Mouse (Mus musculus): Measurements from ENCODE around the gene Nsun6. TPM values are rescaled to one million over a fixed set of nuclear protein-coding genes. Genes with fewer than 3 reads are reported as not detected.

The Nsun6 gene
- 10 to 100 TPM; 15.2 to 17.6 TPM for total RNA-seq (2021)

DNA sequence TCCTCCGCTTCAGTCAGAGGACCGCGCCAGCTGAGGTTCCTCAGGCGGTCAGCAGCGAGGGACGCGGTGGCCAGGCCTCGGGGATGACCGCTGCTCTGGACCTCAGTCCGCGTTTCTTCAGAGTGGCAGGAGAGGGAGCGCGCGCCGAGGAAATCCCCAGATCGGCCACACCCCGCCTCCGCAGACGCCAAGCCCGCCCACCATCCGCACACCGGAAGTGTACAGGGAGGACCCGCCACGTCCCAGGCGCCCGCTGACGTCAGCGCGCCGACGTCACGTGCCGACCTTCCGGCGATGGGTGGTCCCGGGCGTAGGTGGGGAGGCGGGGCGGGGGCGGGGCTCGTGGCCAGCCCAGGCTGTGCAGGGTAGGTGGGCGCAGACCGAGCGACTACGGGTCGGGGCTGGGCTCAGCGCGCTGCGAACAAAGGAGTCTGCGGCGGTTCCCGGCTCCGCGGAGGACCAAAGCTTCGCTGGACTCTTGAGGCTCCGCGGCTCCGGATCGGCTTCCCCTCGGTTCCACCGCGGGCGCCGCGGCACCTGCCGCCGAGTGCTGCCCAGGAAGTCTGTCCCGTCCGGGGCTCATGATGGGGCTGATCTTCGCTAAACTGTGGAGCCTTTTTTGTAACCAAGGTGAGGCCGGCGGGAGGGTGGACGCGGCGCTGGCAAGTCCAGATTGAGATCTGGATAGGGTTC, at the start of gene Nsun6:
Gene Nsun6, minus strand, starts transcription at position 125 of the 693 bp plus-strand sequence.
- intact Hi-C loops (cut with DNase I), result no loop called here
- DNase-seq, result peak; percentile 98

GRCm38 (mm10) chr2:15104386-15104785, 49.5 kb upstream of the Nsun6 start:
- DNase-seq, result no peak
- intact Hi-C loops (cut with DNase I), result no loop called here

GRCm38 (mm10) chr2:15096514-15097090, 41.7 kb upstream of the Nsun6 start:
- intact Hi-C loops (cut with DNase I), result loop anchor here (5.0 kb wide), 1 partner anchor 1261 kb away; the partner anchor contains the start of gene Plxdc2

GRCm38 (mm10) chr2:15087308-15087707, 32.4 kb upstream of the Nsun6 start:
- no peak for DNase-seq
- intact Hi-C loops (cut with DNase I), result no loop called here

More at GRCm38 (mm10) chr2:15096514-15097090, 41.7 kb upstream of the Nsun6 start:
- DNase-seq, result no peak

- DNase-seq, result no peak
- intact Hi-C loops (cut with DNase I), result no loop called here
These were observed 28.8 kb upstream of the Nsun6 start for GRCm38 (mm10) chr2:15083702-15084101.

DNA sequence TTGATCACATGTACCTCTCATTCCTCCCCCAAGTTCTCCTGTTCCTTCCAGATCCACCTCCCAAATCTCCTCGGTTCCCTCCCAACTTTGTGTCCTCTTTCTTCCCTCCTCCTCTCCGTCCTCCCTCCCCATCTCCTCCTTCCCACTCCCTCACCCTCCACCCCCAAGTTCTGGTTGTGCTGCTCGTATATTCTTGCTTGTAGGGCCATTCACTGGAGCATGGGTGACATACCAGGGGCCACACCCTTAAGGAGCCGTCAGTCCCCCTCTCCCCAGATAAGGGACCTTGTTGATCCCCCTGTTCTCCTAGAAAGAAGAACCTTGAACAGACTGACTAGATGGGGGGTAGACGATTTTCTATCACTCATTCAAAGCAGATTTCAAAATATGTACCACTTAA, 12.2 kb upstream of the Nsun6 start:
- intact Hi-C loops (cut with DNase I), result no loop called here
- DNase-seq, result no peak

DNA sequence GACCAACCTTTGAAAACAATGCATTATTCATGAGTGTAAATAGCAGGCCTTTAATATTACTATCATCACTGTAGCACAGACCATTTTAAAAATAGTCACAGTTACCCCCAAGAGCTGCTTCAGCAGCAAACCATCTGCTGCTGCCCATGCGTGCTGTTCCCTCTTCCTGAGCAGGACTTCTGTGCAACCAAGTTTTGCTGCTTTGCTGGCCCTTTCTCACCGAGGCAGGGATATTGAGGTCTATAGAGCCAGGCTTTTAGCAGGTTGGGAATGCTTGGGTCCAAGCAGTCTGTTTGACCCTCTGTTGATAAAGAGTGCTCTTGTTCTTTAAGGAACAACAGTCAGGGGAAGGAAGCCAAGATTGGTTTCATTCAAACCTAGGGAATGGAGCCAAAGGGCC, 10.6 kb upstream of the Nsun6 start:
- intact Hi-C loops (cut with DNase I), result no loop called here
- DNase-seq, result no peak

GRCm38 (mm10) chr2:15064380-15065269, 9.8 kb upstream of the Nsun6 start:
- intact Hi-C loops (cut with DNase I), result no loop called here

GRCm38 (mm10) chr2:15063815-15064214, 8.9 kb upstream of the Nsun6 start:
- intact Hi-C loops (cut with DNase I), result no loop called here
- DNase-seq, result no peak

More at GRCm38 (mm10) chr2:15064380-15065269, 9.8 kb upstream of the Nsun6 start:
- no peak for DNase-seq

DNA sequence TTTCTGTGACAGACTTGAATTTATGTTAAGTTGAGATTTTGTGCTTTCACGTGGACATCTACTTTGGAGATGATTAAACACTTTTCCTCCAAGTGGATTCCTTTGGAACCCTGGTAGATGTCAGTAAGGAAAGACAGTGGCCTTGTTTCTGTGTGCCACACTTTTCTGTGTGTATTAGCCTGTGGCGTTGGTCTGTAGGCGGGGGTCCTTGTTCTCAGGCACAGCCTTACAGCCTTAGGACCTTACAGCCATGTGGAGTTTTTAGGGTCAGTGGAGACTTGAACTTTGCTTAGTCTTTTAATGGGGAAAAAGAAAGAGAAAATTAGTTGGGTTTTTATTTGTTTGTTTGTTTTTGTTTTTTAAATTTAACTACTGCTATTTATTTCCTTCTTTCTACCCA, 6.0 kb upstream of the Nsun6 start:
- intact Hi-C loops (cut with DNase I), result no loop called here

GRCm38 (mm10) chr2:15058227-15058626, 3.4 kb upstream of the Nsun6 start:
- DNase-seq, result no peak
- intact Hi-C loops (cut with DNase I), result no loop called here

More for the DNA sequence above, 6.0 kb upstream of the Nsun6 start:
- DNase-seq, result no peak

GRCm38 (mm10) chr2:15055741-15056151, 877 bp upstream of the Nsun6 start:
- DNase-seq, result no peak
- intact Hi-C loops (cut with DNase I), result no loop called here

GRCm38 (mm10) chr2:15054496-15054895, 373 bp downstream of the Nsun6 start:
- intact Hi-C loops (cut with DNase I), result no loop called here
- no peak for DNase-seq

- intact Hi-C loops (cut with DNase I), result no loop called here
- DNase-seq, result peak; percentile 94
These were observed 5.6 kb downstream of the Nsun6 start, which contains the start of gene Arl5b for GRCm38 (mm10) chr2:15049117-15049873. Gene Arl5b (plus strand): TSS chr2:15049395.

GRCm38 (mm10) chr2:15040326-15040725, 14.5 kb downstream of the Nsun6 start:
- intact Hi-C loops (cut with DNase I), result no loop called here
- no peak for DNase-seq

GRCm38 (mm10) chr2:15038705-15039104, 16.2 kb downstream of the Nsun6 start:
- intact Hi-C loops (cut with DNase I), result no loop called here
- no peak for DNase-seq

GRCm38 (mm10) chr2:15027816-15028215, 27.1 kb downstream of the Nsun6 start:
- no peak for DNase-seq
- intact Hi-C loops (cut with DNase I), result no loop called here

DNA sequence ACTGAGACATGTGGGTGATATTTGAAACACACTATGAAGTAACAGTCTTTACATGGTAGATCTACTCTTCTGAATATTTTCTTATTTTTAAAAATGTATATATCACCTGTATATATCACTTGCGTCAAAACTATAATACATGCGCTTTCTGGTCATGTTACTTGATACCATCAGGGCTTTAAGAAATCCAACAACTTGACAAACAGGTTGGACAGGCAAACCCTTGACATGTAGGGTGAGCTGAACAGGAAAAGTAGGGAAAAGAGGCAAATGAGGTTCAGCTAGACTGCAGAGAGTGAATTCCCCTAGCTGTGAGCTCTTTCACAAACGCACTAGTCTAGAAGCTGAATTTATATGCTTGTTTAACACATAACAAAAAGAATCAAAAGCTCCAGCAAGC, 28.1 kb downstream of the Nsun6 start:
- DNase-seq, result no peak
- intact Hi-C loops (cut with DNase I), result no loop called here

DNA sequence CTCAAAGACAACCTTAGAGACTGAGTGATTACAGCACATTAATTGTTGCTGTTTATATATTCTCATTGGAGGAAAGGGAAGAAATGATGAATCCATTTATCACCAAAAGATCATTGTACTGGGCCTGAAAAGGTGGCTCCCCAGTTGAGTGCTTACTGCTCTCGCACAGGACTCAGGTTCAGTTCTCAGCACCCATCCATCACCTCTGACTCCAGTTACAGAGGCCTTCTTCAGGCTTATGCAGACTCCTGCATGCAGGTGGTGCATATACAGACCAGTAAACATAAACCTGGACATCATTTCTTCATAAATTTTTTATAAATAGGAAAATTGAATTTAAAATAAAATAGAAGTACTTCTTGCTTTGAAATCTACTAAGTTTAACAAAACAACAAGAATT, 46.8 kb downstream of the Nsun6 start:
- intact Hi-C loops (cut with DNase I), result no loop called here

DNA sequence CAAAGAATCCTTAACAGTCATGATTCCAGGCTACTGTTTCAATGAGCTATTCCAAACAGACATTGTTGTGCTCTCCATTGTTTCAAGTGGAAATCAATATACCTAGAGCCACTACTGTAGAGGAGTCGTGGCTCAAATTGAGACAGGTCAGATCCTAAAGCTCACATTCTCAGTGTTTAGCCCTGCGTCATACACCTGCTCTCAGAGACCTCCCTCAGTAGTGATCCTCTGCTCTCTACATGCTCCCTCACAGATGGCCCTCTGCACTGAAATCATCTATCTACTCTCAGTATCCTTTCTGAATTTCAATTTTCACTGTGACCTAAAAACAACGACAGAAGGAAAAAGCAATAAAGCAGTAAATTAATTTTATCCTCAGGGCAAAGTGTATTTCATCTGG, 47.3 kb downstream of the Nsun6 start:
- DNase-seq, result no peak
- intact Hi-C loops (cut with DNase I), result no loop called here

More for the DNA sequence above, 46.8 kb downstream of the Nsun6 start:
- no peak for DNase-seq

DNA sequence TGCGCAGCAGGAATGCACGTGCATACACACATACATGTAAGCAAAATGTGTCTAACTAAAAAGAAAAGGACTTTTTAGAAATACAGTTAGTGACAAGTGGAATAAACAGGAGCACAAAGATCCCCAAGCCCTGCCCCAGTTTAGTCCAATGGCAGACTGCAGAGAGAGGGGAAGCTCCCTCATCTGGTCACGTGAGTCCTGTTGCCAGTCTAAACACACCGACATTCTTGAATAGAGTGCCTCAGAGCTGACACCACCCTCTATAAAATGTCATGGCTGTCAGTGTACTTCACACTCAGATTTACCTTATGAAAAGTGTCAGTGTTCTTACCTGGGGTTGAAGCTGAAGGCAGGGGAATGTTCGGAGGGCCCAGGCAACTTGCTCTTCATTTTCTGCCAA, 57.0 kb downstream of the Nsun6 start:
- DNase-seq, result no peak
- intact Hi-C loops (cut with DNase I), result no loop called here
